Mouse (Mus musculus) spleen, adult 2 months (tissue): Measurements from ENCODE around the gene Mon1a.

Source experiments
- CTCF ChIP-seq: fragments of 200-500 bp; IDR thresholded peaks from 2 replicates; pipeline ENCODE4 v1.5.1; 2011; ENCODE audit warnings: mild to moderate bottlenecking, inconsistent platforms; ENCODE audit not compliant: insufficient read depth, insufficient read length, insufficient replicate concordance; ENCODE audit errors: extremely low read depth
- POLR2A ChIP-seq: fragments of 200-500 bp; IDR thresholded peaks from 2 replicates; pipeline ENCODE4 v1.6.1; 2011; ENCODE audit warnings: low read depth, low read length, inconsistent platforms

GRCm38 (mm10) chr9:107908410-107909158 lies 20.6 kb downstream of the Mon1a start:
- TF ChIP-seq CTCF (no peak), POLR2A (no peak)
